Mouse (Mus musculus): Measurements from ENCODE around the gene Taar4.
A peak's percentile ranks its signal among the peaks of the same experiment; 100 is the strongest.

Gene Taar4

DNA sequence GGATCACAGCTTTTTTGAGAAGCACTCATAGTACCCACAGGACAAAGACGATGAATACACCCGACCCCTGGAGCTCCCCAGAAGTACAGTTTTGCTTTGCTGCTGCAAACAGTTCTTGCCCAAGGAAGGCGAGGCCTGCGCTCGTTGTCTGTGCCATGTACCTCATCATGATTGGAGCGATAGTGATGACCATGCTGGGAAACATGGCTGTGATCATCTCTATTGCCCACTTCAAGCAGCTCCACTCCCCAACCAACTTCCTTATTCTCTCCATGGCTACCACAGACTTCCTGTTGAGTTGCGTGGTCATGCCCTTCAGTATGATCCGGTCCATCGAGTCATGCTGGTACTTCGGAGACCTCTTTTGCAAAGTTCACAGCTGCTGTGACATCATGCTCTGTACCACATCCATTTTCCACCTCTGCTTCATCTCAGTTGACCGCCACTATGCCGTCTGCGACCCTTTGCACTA lies at the start of gene Taar4:
Taar4 (plus strand) TSS at position 51 of the 472 bp plus-strand sequence.
- DNase-seq (ENCODE audit: low read depth, low spot score): no peak

DNA sequence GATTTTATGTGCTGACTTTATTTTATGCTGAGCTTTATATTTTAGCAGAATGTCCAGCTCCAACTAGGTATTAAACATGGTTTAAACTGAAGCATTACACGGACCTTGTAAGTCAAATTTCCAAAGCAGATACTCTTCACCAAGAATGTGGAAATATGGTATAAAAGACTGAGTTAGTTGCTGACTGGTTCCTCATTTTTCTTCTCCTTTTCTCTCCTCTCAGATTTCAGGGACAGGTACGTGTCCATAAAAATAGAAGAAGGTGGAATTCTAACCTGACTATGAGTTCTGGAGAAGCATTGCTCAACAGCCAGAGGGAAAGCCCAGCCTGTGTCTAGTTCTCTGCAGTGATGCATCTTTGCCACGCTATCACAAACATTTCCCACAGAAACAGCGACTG lies 40.2 kb upstream of the Taar4 start, which contains the start of gene Taar1:
Taar1 (plus strand) TSS at position 301 of the 400 bp plus-strand sequence.
- no peak for DNase-seq (ENCODE audit: low read depth, low spot score)

DNA sequence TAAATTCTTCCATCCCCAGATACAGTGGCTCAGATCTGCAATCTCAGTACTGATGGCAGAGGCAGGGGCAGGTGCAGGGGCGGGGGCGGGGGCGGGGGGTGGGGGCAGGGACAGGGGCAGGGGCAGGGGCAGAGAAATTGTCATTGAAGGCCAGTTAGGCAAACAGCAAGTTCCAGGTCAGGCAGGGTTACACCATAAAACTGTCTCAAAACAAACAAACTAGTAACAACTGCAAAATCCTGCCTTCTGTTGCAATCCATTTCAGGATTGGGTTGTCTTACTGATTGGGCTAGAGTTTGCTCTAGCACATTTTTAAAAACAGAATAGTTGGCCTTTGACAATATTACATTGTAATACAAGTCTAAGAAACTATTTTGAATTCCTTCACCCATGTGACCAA lies 37.8 kb upstream of the Taar4 start:
- no peak for DNase-seq (ENCODE audit: low read depth, low spot score)

DNA sequence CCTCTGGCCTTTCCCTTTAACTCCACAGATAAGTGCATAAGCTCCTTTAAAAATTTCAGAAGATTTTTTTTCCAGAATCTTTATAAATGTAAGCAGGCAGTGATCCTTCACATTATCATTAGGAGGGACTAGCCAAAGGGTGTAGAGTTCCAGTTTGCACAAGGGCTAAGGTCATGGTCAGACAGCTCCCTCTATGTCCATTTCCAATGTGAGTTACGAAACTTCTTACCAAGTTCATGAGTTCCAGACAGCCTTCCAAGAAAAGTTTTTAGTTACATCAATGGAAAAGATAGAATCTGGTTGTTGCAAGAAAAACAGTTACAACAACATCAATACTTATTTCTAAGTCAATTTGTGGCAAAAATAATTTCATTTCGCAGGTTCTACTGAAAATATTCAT lies 36.4 kb upstream of the Taar4 start:
- no peak for DNase-seq (ENCODE audit: low read depth, low spot score)

DNA sequence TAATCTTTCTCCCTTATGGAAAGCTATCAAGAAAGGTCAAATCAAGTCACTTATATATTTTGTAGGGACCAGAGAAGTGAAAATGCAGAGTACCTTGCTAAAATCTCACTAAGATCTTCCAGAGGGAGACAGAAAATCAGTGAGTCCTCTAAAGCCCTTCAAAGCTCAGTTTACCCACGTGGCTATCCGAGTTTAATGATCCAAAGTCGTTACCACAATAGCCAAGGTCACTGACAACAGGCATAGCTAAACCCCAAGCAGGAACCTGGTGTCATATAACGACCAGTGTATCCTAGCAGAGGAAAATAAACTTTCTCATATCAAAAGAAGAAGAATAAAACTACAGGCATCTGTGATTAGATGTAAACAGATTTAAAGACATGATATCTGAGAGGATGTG lies 22.7 kb upstream of the Taar4 start:
- no peak for DNase-seq (ENCODE audit: low read depth, low spot score)

DNA sequence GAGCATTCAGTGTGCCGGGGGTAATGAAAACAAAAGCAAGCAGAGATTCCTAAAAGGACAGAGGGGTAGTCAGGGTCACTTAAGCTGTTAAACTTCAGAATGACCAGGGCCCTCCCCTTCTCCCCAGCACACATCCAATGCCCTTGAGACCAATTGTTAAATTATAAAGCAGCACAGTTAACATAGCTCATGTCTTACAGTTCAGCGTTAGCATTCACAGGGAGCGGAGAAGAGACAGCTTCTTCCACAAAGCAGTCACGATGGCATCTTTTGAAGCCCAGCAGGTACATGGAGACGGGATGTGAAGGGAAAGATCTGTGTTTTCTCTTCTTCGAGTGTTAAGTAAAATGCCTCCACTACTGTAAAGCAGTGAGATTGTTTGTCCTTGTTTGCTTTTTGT lies 22.0 kb upstream of the Taar4 start, which contains the start of gene Taar2:
Taar2 (plus strand) TSS at position 261 of the 400 bp plus-strand sequence.
- DNase-seq (ENCODE audit: low read depth, low spot score): peak; percentile 2

DNA sequence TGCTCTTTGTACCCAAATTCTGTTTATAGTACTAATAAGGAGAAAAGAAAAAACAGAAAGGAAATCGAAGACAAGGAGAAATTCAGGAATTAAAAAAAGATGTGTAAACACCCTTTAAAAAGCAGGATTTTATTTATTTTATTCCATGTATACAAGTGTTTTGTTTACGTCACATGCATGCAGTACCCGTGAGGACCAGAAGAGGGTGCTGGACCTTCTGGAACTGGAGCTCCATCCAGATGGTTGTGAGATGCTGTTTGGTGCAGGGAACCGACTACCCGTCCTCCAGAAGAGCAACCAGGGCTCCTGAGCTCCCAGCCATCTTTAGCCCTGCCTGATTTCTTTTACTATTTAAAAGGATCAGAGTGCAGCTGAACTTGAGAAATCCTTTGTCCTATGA lies 17.8 kb upstream of the Taar4 start:
- no peak for DNase-seq (ENCODE audit: low read depth, low spot score)

DNA sequence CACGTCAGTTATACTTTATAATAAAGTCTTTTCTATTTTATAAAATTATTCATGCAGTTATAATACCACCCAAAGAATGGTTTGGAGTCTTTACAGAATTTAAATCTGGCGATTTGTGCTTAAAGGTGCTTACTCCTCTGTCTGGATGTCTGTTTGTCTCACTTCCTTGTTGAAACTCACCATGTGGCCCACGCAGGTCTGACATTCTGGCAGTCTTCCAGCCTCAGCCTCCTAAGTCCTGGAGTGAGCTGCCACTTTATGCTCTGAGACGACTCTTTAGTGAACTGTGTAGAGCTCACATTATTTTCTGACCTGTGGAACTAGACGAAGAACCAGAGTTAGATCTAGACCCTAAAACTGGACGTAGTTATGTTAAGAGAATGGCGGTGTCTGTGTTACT lies 12.3 kb upstream of the Taar4 start:
- DNase-seq (ENCODE audit: low read depth, low spot score): peak; percentile 27

DNA sequence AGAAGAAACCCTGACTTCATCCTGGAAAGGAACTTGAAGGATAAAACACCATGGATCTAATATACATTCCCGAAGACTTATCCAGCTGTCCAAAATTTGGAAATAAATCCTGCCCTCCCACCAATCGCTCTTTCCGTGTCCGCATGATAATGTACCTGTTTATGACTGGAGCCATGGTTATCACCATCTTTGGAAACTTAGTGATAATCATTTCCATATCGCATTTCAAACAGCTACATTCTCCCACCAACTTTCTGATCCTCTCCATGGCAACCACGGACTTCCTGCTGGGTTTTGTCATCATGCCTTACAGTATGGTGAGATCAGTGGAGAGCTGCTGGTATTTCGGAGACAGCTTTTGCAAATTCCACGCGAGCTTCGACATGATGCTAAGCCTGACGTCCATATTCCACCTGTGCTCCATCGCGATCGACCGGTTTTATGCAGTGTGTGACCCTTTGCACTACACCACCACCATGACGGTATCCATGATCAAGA lies 10.7 kb upstream of the Taar4 start, which contains the start of gene Taar3:
Taar3 (plus strand) TSS at position 51 of the 498 bp plus-strand sequence.
- peak; percentile 45 for DNase-seq (ENCODE audit: low read depth, low spot score)

DNA sequence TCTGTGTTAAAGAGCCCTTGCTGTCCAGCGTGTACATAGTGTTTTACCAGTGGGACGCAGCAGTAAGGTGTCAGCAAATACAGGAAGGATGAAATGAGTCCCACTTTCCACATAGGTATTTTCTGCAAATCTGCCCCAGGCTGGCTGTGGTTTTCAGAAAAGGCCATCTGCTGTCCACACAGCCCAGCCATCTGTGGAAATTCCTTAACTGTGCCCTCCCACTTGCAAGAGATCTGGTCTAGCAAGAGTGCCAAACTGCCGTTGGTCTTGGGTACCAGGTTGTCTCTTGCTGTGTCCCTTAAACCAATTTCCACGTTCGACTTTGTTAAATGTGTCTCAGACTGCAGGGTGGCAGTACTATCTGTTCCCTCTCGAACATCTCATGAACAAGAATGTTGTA lies 8.6 kb upstream of the Taar4 start:
- DNase-seq (ENCODE audit: low read depth, low spot score): peak; percentile 92

DNA sequence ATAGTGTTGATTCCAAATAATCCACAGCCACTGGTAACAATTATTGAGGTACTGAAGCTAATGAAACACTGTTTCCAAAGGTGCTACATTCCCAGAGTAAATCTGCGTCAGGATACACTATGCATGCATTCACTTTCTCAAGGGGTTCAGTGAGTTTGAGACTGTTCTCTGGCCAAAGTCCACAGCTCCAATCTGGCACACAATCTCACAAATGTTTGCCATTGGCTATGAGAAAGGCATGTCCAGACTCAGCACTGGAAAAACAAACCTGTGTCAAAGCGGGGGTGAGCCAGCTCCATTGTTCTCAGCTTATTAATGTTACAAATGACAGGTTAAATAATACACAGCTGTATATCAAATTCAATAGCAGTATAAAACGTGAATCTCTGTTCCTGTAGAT lies 1.2 kb upstream of the Taar4 start:
- DNase-seq (ENCODE audit: low read depth, low spot score): no peak

DNA sequence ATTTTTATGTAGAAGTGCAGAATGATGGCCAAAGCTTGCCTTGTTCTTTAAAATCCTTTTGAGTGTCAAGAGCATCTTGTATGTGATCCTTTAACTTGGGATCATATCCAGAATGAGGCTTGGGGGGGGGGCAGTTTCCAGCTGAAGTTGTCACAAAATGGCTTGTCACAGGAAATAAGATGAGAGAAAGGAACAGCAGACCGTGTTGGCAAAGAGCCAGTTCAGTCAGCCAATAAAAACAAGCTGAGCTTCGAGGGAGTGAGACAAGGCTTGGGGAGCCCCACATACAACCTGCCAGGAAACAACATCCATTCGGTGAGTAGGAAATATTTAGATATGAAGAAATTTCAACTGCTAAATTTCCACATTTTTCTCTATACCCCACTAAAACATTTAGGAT lies 3.1 kb downstream of the Taar4 start:
- DNase-seq (ENCODE audit: low read depth, low spot score): no peak

DNA sequence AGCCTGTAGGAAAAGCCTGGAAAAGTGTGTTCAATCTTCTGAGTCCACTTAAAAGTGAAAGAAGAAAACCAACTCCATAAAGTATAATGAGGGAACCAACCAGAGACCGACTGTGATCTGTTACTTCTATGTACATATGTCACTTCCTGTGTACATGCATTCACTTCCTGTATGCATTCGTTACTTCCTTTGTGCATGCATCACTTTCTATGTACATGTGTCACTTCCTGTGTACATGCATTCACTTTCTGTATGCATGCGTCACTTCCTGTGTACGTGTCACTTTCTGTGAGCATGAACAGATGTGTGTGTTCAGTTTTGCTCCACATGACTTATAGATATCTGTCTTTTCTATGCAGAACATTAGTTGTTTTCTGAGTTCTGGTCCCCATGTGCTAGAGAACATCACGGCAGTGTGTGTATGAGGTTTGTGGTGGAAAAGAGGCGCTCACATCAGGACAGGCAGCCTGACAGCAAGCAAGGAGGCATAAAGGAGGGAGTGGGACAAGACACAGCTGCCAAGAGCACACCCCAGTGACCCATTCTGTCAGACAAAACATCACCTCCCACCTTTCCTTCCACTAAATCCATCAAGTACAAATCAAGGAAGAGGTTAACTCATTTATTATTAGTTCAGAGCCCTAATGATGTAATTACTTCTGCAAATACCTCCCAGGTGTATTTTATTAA lies 4.8 kb downstream of the Taar4 start:
- no peak for DNase-seq (ENCODE audit: low read depth, low spot score)

DNA sequence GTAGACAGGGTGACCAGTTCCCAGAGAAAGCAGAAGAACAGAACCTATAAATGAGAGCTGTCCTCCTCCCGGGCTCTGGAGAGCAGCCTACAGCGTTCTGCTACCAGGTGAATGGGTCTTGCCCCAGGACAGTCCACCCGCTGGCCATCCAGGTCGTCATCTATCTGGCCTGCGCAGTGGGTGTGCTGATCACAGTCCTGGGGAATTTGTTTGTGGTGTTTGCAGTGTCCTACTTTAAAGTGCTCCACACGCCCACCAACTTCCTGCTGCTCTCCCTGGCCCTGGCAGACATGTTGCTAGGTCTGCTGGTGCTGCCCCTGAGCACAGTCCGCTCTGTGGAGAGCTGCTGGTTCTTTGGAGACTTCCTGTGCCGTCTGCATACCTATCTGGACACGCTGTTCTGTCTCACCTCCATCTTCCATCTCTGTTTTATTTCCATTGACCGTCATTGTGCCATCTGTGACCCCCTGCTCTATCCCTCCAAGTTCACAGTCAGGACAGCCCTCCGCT lies 10.4 kb downstream of the Taar4 start, which contains the start of gene Taar5:
Taar5 (plus strand) TSS at position 51 of the 510 bp plus-strand sequence.
- DNase-seq (ENCODE audit: low read depth, low spot score): no peak

DNA sequence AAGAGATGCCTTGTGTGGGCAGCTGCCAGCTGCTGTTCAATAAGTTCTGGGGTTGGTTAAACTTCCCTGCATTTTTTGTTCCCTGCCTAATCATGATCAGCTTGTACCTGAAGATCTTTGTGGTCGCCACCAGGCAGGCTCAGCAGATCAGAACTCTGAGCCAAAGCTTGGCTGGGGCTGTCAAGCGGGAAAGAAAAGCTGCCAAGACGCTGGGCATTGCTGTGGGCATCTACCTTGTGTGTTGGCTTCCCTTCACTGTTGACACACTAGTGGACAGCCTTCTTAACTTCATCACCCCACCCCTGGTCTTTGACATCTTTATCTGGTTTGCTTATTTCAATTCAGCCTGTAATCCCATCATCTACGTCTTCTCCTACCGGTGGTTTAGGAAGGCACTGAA lies 11.0 kb downstream of the Taar4 start:
- DNase-seq (ENCODE audit: low read depth, low spot score): peak; percentile 12

DNA sequence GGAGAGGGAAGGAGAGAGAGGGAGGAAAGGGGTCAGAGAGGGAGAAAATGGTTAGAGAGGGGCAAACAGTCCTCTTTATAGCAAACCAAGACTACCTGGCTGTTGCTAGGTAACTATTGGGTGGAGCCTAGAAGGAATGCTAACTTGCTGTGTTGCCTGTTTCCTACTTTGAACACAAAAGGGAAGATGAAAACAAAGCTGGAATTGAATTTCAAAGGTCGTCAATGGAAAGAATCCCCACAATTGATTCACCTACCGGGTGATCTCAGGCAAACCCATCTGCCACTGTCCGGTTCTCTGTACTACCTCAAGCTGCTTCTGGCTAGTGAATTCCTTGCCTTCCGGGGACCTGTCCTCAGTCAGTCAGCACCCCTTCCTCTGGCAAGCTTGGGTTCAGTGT lies 17.7 kb downstream of the Taar4 start:
- DNase-seq (ENCODE audit: low read depth, low spot score): no peak

DNA sequence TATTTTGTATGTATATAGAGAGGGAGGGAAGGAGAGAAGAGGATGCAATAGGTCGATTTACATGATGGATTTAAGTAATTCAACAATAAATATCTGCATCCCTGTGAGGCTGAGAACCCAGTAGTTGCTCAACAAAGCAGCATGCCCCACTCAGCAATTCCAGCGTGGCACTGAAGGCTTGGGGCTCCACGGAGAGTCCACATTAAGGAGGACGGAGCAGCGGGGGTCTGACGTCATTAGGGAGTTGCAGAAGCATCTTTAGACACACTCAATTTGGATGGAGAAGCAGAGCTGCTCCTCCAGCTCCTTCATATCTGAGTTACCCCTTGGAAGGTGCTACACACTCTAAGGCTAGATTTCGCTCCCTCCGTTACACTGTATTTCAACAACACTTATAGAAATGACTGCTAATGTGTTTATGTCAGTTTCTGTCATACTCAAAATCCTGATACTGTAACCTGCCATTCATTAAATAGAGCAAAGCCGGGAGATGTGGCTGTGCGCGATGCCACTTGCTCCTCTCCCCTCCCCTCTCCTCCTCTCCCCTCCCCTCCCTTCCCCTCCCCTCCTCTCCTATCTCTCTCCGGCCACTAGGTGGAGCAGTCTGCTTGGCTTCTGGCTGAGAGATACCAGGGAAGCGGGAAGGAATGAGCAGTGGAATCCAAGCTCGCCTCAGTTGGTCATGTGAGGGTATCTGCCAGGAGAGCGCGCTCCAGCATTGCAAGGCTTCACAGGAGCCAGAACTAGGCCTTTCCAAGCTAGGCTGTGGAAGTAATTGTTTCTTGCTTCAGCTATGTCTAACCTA lies 18.8 kb downstream of the Taar4 start:
- peak; percentile 88 for DNase-seq (ENCODE audit: low read depth, low spot score)

DNA sequence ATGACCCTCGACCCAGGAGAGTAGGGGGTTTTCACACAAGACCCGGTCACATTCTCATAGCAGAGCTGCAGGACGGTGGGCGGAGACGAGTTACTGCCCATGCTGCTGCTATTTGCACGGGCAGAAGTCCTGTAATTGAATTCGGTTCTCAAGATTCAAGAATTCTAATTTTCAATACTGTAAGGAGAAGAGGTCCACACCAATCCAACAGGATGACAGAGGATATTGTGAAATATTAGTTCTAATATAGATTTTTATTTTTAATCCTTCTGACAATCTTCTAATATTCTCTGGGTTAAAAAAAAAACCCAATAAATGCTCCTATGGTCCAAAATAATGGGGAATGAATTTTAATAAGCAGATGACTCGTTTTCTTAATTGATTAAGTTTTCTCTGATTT lies 25.3 kb downstream of the Taar4 start, which contains the start of gene Taar6:
Taar6 (minus strand) TSS at position 101 of the 400 bp plus-strand sequence.
- no peak for DNase-seq (ENCODE audit: low read depth, low spot score)

DNA sequence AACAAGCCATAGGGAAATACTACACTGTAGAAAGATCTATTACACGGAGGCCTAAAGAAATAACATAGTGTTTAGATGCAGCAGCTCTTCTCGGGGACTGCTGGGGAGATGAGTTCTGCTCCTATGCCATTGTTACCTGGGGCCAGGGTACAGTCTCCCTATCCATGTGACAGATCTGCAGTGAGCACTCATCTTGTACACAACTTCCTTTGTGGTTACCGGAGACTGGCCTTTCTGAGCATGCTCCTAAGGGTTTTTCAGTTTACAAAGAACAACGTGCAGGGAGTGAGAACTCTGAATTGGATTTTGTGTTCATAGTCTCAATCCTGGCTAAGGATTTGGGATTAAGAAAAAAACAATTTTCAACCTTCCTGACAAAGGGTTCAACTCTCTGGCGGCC lies 26.1 kb downstream of the Taar4 start:
- no peak for DNase-seq (ENCODE audit: low read depth, low spot score)

DNA sequence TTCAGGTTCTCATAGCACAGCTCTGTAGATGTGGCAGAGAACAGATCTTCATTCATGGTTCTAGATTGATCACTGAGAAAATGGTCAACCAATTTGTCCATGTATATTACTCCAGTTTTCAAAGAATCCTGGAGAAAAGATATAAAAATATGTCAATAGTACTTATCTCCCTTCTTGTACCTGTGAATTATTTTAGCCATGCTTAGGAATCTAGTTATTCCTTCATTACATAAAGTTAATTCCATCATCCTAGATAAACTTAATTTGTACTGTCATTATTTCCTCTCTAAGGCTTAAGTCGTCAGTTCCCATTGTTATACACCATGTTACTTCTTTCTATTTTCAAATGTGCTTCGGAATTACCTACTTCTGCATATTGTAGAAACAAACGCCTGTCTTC lies 33.1 kb downstream of the Taar4 start, which contains the start of gene Taar7a:
Taar7a (minus strand) TSS at position 101 of the 400 bp plus-strand sequence.
- DNase-seq (ENCODE audit: low read depth, low spot score): no peak

DNA sequence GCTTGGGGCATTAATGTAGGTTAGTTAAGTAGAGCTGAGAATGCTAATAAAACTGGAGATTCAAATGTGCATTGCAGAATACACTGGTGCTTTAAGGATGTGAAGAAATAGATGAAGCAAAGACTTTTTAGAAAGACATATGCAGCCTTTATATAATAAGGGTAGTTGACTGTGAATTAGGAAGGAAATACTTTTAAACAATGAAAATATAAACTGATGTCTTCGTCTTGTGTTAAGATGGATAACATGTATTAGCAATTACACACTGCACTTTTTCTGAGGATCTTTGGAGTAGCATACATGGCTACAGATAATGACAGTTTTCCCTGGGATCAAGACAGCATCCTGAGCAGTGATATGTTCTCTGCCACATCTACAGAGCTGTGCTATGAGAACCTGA lies 39.3 kb downstream of the Taar4 start, which contains the start of gene Taar7b:
Taar7b (plus strand) TSS at position 301 of the 400 bp plus-strand sequence.
- DNase-seq (ENCODE audit: low read depth, low spot score): no peak

DNA sequence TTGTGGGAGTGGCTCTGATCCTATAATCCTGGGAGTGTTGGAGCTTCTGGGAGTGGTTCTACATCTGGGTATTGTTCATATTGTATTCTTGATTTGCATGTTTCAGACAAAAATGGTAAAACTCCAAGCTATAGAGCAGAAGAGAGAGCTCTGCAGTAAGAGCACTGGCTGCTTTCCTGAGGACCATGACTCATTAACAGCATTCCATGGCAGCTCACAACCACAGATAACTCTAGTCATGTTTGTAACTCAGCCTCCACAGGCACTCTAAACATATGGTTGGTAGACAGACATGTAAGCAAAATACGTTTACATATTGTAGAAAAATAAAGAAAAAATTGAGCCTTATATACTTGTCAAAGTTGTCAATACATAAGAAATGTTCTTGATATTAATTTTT lies 46.1 kb downstream of the Taar4 start:
- DNase-seq (ENCODE audit: low read depth, low spot score): peak; percentile 15
